Mouse (Mus musculus) liver, embryonic 18 days (tissue): ENCODE data around the gene Tmem110. TPM values are rescaled to one million over a fixed set of nuclear protein-coding genes. Genes with fewer than 3 reads are reported as not detected.

Source experiments
- polyA plus RNA-seq: library from polyadenylated mRNA; depleted of rRNA; stranded (reverse); fragments of >200 nt; gene quantifications from 2 replicates; pipeline ENCODE4 v1.2.3, GENCODE M21; 2012; rRNA removed

Tmem110 gene
- polyA plus RNA-seq: 6.0 and 7.1 TPM in 2 replicates

GRCm38 (mm10) chr14:30825476-30826131 lies at the start of gene Tmem110:
Tmem110 (plus strand) TSS chr14:30825590.

GRCm38 (mm10) chr14:30878958-30879571 lies 53.7 kb downstream of the Tmem110 start, which contains the start of gene Mustn1:
Mustn1 (plus strand) TSS chr14:30879200.

GRCm38 (mm10) chr14:30886204-30886603 lies 60.8 kb downstream of the Tmem110 start, which contains the start of gene Itih4:
Itih4 (plus strand) TSS chr14:30886476.

GRCm38 (mm10) chr14:30923375-30924105 lies 98.2 kb downstream of the Tmem110 start, which contains the start of gene Itih3:
Itih3 (minus strand) TSS chr14:30923760.

Other genes with a start within 250 kb of the Tmem110 start
- gene Prkcd, start 199.4 kb upstream of the Tmem110 start, polyA plus RNA-seq: 24.4 and 31.2 TPM in 2 replicates
- gene Rft1, start 171.2 kb upstream of the Tmem110 start, polyA plus RNA-seq: 5.3 and 5.5 TPM in 2 replicates
- 3.1 and 3.2 TPM in 2 replicates for gene Sfmbt1, start 110.7 kb upstream of the Tmem110 start, polyA plus RNA-seq
- gene Mustn1, start 53.6 kb downstream of the Tmem110 start, polyA plus RNA-seq: 1.9 and 2.0 TPM in 2 replicates
- 481 and 488 TPM in 2 replicates for gene Itih4, start 60.9 kb downstream of the Tmem110 start, polyA plus RNA-seq
- gene Itih3, start 98.2 kb downstream of the Tmem110 start, polyA plus RNA-seq: 1,079 and 1,347 TPM in 2 replicates
- gene Itih1, start 117.7 kb downstream of the Tmem110 start, polyA plus RNA-seq: 142 and 148 TPM in 2 replicates
- 2.3 and 2.6 TPM in 2 replicates for gene Nek4, start 125.8 kb downstream of the Tmem110 start, polyA plus RNA-seq
- 16.6 and 20.6 TPM in 2 replicates for gene Glt8d1, start 175.8 kb downstream of the Tmem110 start, polyA plus RNA-seq
- 231 and 239 TPM in 2 replicates for gene Spcs1, start 176.1 kb downstream of the Tmem110 start, polyA plus RNA-seq
- 7.2 and 7.4 TPM in 2 replicates for gene Pbrm1, start 193.5 kb downstream of the Tmem110 start, polyA plus RNA-seq
- 50.8 and 54.5 TPM in 2 replicates for gene Gnl3, start 193.6 kb downstream of the Tmem110 start, polyA plus RNA-seq